Mouse (Mus musculus) hematopoietic stem cell, adult 5-6 weeks (primary cell): ENCODE data around the gene Fermt2. TPM values are rescaled to one million over a fixed set of nuclear protein-coding genes. Genes with fewer than 3 reads are reported as not detected.
"Not testable (repeated sequence)": the region's sequence is repeated elsewhere in the genome, so short reads cannot be mapped to it uniquely, and the experiment has no call there.

Experiments used
- ATAC-seq, 2 experiments: fragments of 125-278 bp in 1 of 2; replicated peaks in 1 of 2; 2 replicates each; pipeline ENCODE4 v1.8.0; 2016 to 2017; ENCODE audit warnings: inconsistent platforms in 2 of 2, mild to moderate bottlenecking in 2 of 2, moderate number of reproducible peaks in 2 of 2, low read depth in 1 of 2, moderate TSS enrichment in 1 of 2; ENCODE audit not compliant: low FRiP score in 2 of 2, poor library complexity in 2 of 2, severe bottlenecking in 2 of 2, insufficient read depth in 1 of 2, low TSS enrichment in 1 of 2
- total RNA-seq: library from RNA; stranded (forward); fragments of 172-1452, 232-1000 nt; gene quantifications from 2 replicates; pipeline ENCODE4 v1.2.3, GENCODE M21; 2017

Gene Fermt2
- total RNA-seq, 1 experiment from 2014 or later = not detected

DNA sequence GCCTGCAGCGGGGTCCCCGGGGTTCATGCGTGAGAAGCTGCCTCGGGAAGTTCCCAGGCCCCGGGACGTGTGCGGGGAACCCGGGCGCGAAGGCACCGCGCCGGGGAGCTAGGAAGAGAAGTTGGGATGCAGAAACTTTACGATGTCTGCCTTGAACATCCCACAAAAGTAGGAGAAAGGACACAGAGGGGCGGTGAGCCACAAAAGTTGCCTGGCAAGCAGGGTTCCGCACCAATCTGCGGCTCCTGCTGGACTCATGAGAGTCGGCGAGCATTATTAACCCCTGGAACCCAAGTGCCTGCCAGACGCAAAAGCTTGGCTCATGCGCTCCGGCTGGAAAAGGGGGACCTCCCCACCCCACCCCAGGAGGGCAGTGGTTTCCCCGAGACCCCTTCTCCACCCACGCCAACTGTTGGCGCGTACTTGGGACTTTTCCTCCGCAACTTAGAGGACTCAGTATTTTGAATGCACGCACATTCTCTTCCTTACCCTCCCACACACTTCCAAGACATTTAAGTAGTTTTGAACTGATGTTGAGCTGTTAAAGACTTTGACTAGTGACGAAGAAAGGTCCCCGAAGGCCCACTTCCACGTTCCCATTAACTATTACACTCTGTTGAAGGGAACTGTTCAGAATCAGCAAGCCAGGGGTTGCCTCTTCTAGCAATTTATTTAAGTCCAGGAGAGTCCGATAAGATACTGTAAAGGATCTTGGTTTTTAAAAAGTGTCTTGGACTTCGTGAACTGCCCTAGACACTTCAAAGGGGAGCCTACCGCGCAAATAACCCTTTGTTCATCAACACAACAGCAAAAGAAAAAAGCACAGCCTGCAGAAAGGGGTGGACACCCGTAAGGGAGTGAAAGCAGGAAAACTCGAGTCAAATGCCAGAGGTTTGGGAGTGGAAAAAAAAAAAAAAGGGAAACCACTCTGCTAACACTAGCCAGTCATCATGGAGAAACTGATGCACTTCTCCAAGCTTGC is 737 bp upstream of the Fermt2 start:
- no peak for ATAC-seq

DNA sequence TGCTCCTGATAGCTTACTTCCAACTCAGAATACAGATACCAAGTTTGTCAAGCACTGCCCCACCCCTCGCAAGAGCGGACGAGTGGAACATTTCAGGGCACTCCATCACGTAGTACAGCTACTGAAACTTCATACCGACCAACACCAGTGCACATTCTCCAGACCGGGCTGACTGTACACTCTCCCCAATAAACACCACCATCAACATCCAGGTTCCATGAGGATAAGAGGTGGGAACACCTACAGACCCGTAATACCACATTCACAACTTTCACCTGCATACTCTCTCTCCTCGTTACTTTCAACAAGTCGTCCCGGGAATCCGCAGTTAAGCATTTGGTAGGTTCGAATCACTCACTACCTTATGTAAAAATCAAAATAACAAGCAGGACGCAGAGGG is 1.1 kb downstream of the Fermt2 start:
- no peak for ATAC-seq

DNA sequence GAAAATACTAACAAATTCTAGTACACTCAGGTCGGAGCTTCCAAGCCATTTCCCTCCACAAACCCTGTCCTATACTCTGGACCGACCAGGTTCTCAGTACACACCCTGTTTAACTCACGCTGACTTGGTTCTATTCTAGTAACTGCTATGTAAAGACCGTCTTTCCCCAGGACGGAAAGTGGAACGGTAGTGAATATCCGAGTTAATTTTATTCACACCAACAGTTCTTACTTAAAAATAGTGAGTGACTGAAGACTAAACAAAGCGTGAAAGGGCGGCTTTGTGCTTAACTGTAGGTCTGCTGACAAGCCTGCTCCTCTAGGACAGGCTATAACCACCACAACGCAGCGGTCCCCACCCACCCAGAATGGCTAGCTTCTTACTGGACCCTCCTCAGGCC is 14.1 kb downstream of the Fermt2 start:
- no peak for ATAC-seq

DNA sequence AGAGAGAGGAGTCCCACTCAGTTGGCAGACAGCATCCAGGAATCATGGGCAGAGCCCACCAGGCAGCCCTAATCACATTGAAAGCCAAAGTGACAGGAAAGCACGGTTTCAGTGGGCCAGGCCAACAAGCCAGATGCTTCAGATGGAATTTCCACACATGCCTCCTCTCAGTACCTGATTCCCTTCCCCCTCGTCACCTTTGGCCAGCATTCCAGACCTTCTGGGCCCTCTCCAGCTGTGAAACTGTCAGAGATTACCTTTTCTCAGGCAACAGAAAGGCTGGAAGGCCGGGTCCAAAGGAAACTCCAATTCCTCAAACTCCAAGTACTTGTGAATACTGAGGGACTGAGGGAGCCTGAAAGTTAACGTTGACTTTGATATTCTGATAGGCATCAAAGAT is 19.1 kb downstream of the Fermt2 start:
- no peak for ATAC-seq

DNA sequence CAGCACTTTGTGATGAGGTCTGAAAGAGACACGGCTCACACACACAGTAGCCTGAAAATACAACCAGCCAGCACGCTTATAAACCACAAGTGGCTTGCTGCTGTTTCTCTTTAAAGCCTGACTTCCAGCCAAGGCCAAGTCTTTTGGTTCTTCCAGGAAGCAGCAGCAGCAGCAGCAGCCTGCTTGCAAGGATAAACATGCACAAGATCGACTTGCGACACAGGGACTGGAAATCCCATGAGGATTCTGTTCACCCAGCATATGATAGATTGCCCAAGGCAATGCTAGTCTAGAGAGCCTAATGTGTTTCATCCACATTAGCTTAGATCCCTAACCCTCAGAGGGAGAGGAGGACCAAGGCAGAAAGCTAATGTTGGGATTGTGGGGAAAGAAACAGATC is 22.0 kb downstream of the Fermt2 start:
- no peak for ATAC-seq

DNA sequence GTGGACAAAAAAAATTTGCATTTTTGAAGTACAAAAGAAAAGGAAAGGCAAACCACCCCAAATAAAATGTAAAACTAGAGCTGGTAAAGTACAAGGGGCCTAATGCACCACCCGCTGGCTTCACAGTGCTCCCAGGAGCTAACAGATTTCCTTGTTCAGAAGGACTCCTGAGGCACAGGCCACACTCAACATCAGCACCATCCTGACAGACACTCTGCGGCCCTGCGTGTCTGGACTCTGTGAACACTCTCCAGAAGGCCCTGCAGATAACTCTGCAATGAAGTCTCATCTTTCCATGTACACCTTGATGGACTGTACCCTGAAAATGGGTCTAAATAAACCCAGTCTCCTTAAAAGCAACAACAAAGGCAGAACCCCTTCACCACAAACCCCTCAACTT is 22.5 kb downstream of the Fermt2 start:
- ATAC-seq = no peak

DNA sequence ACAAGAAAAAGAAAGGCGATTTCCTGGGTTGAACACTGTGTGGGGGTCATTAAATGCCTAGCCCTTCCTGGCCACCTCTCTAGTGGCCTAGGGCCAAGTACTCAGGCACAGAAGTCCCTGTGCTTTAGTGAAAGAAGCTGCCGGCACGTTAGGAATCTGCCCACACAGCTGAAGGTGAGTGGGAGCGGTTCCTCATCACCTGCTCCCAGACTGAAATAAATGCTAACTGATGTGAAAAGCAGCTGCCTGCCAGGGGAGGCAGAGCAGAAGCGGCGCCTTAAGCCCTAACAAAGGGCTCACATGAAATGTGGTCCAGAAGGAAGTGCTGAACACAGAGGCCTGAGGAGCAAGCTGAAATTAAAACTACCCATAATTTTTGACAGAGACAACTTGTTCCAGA is 22.9 kb downstream of the Fermt2 start:
- no peak for ATAC-seq

DNA sequence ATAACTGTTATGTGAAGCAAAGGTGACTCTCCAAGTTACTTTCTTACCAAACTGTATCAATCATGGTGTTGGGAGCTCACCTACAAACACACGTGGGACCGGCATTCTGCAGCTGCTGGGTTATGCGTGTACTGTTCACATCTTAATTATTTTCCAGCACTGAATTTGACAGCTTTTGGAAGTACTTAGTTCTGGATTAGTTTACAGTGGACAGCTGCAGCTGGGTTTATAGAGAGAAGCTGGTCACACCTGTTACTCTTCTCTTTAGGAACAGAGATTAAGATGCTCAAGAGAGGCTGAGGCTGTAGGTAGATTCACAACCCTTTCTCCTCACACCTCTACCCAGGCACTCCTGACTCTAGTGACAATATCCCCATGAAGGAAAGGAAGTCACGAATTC is 23.8 kb downstream of the Fermt2 start:
- no peak for ATAC-seq

DNA sequence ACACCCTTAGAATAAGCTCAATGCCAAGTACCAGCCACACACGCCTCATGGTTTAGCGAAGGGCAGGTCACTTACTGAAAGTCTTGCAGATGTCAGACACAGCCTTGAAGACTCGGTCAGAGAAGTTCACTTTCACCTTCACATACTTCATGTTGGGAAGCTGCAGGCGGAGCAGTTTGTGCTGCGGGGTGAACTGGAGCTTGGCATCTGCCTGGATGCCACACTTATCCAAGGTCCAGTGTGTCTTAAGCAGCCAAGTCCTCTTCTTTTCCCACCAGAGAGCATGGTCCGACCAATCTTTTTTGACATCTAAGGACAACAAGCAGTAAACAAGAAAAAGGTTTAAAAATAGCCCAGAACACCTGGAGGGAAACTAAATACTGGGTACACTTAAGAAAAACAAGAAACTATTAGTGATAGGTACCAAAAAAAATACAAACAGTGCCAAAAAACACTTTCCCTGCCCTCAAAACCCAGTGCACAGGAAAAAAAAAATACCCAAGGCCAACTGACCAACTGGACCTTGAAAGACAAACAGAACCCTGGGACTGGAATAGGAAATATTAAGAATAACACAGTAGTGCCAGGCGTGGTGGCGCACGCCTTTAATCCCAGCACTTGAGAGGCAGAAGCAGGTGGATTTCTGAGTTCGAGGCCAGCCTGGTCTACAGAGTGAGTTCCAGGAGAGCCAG is 25.4 kb downstream of the Fermt2 start:
- ATAC-seq = no peak

DNA sequence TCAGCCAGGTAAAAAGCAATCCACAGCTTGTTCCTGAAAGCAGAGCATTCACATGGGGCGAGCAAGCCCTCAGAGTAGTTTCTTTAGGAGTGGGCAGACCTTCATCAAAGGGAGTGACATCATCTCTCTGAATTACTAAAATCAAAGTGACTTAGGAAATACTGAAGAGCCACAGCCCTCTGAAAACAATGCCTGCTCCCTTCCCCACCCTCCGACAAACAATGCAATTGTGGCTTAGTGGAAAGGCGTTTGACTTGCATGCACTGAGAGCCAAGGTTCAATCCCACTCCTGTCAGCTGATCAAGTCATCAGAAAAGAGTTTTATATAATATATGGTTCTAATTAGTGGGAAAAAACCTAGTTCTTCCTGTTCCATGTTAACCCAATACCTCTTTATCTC is 26.0 kb downstream of the Fermt2 start:
- no peak for ATAC-seq

DNA sequence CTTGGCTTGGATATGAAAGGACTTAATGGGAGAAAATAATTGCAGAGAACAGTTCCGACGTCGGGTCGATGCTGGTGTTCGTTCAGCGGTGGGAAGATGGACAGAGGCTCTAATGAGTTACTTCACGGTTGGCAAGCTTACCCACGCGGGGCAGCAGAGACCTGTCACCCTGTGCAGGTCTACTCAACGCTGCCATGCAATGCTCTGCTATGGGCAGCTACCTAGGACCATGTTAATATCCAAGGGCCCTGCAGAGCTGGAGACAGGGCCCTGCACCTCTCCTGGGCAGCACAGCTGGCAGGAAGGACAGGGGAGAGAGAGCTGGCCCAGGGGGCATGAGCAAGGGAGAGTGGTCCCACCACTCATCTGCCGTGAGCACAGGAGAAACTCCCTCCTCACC is 29.9 kb downstream of the Fermt2 start:
- no peak for ATAC-seq

DNA sequence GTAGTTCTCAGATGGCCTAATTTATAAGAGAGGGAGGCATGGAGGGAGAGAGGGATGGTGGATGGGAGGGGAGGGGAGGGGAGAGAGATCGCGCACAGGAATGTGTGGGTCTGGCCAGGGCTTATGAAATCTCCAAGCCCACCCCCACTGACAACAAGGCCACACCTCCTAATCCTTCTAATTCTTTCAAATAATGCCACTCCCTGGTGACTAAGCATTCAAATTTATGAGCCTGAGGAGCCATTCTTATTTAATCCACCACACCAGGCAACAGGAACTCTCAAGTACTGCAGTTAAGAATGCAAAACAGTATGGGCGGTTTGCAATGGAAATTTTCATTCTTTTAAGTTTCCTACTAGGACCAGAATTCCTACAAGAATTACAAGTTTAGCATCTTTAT is 32.8 kb downstream of the Fermt2 start:
- no peak for ATAC-seq

DNA sequence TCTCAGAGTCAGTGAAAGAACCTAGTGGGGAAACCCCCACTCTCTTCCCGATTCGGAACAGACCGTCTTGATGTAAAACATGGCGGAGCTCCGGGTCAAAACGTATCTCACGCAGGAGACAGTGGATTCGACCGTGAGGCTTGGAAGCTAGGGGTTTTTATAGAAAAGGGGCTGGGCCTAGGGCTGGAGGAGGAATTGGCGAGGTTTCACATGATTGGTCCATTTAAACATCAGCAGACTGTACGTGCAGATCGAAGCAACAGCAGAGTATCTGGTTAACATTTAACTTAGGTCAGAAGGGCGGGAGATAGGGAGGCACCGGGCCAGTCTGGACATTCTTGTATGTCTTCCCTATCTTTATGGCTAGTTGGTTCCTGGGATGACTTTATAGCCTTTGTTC is 34.1 kb downstream of the Fermt2 start:
- ATAC-seq = not testable (repeated sequence)

DNA sequence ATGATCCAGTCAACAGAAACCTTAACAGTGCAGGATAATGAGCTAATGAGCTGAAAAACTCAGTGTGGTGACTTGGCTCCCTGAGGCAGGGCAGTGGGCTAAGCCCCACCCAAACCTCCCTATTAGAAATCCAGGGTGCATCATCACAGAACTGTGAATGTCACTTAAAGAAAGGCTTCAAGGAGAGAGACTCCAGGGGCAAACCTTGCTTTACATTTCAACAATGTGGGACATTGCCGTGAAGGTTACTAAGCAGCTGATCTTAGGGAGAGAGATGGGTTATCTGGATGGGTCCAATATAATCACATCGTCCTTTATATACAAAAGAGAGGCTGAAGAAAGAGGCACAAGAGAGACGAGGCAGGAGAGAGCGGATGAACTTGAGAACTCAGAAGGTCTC is 36.0 kb downstream of the Fermt2 start:
- no peak for ATAC-seq

DNA sequence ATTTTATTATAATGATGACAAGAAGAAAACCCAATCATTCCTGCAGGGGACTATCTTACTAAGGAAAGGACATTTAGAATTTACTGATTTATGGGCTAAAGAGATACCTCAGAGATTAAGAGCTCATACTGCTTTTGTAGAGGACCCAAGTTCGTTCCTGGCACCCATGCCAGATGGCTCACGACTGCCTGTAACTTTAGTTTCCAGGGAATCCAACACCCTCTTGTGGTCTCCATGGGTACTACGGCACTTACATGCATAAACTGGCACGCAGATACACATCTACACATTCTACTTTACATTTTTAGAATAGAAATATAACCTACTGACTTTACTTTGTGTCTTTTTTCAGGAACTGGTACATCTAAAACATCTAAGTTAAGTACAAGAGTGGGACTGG is 37.2 kb downstream of the Fermt2 start:
- ATAC-seq = no peak

DNA sequence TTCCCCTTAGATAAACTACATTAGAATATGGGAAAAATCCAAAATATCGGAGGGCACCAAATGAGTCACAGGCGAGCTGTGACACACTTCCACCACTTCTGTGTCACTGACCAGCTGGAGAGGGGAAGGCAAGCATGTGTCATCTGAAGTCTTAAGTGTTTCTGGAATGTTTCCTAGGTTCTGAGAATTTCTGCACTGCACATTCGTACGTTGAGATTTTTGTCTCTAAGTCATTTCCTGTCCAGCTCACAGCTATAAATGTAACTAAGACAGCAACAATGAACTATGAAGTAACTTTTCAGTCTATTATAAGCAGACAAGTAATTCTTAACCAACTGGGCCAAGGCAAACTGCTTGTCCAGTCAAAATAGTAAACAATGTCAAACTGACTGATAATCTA is 37.9 kb downstream of the Fermt2 start:
- ATAC-seq = no peak

DNA sequence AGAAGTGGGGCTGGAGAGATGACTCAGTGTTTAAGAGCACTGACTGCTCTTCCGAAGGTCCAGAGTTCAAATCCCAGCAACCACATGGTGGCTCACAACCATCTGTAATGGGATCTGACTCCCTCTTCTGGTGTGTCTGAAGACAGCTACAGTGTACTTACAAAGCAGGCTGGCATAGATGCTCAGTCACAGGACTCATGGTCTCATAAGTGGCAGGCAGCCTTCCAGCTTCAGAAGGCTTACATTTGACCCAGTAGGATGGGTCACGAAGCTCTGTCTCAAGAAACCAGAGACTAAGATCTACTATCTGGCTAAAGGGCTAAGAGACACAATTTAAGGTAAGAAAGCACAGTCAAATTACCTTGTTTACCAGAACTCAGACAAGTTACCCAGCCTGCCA is 42.7 kb downstream of the Fermt2 start:
- not testable (repeated sequence) for ATAC-seq

DNA sequence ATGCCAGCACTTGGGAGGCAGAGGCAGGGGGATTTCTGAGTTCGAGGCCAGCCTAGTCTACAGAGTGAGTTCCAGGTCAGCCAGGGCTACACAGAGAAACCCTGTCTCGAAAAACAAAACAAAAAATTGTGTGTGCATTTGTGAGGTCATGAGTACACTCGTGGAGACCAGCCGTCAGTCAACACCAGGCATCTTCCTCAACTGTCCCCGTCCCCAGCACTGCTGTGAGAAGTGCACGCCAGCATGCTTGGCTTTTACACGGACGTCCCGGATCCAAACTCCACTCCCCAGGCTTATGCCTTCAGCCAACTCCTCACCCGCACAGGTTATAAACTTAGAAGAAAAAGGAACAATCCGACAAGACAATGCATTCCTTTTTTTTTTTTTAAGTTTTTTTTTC is 46.6 kb downstream of the Fermt2 start:
- not testable (repeated sequence) for ATAC-seq
